Mouse (Mus musculus) liver, embryonic 14.5 days (tissue): ENCODE data around the gene Ajuba. TPM values are rescaled to one million over a fixed set of nuclear protein-coding genes. Genes with fewer than 3 reads are reported as not detected.

ENCODE experiments used
- ATAC-seq: fragments of 200-750 bp; cut with Nextera tagmentation; 2 replicates; pipeline ENCODE4 v1.8.0; 2017; ENCODE audit warnings: moderate number of reproducible peaks, mild to moderate bottlenecking, moderate library complexity; ENCODE audit not compliant: insufficient read depth
- DNase-seq, 3 experiments: peaks; one replicate each; pipeline ENCODE4 v3.0.0-alpha.2; 2012 to 2013; ENCODE audit warnings: low read depth in 3 of 3, low spot score in 3 of 3
- H3K27ac ChIP-seq: fragments of 300-500 bp; sonication (generic); 2 replicates; pipeline ENCODE4 v1.5.1; 2014; ENCODE audit warnings: moderate library complexity, mild to moderate bottlenecking, control low read depth, inconsistent platforms
- H3K27me3 ChIP-seq: fragments of 300-500 bp; sonication (generic); 2 replicates; pipeline ENCODE4 v1.6.1; 2014; ENCODE audit warnings: mild to moderate bottlenecking, low read length, moderate library complexity; ENCODE audit not compliant: control insufficient read depth, insufficient read depth
- H3K36me3 ChIP-seq: fragments of 300-500 bp; sonication (generic); replicated peaks from 2 replicates; pipeline ENCODE4 v1.6.1; 2014; ENCODE audit warnings: low read depth; ENCODE audit not compliant: control insufficient read depth, insufficient read depth
- H3K4me1 ChIP-seq, 2 experiments: fragments of 200-500 bp in 1 of 2; fragments of 300-500 bp in 1 of 2; sonication (generic) in 1 of 2; replicated peaks; 2 replicates each; pipeline ENCODE4 v1.6.1; 2012 to 2014; ENCODE audit warnings: antibody characterized with exemption in 1 of 2, inconsistent platforms in 1 of 2, low read length in 1 of 2; ENCODE audit not compliant: control insufficient read depth in 2 of 2, insufficient read depth in 2 of 2
- H3K4me2 ChIP-seq: fragments of 300-500 bp; sonication (generic); 2 replicates; pipeline ENCODE4 v1.6.1; 2014; ENCODE audit warnings: low read depth, mild to moderate bottlenecking, control low read depth, moderate library complexity
- H3K4me3 ChIP-seq, 2 experiments: fragments of 200-500 bp in 1 of 2; fragments of 300-500 bp in 1 of 2; sonication (generic) in 1 of 2; 2 replicates each; pipeline ENCODE4 v1.5.1; 2012 to 2014; ENCODE audit warnings: low read depth in 2 of 2, low read length in 2 of 2, mild to moderate bottlenecking in 2 of 2, control low read depth in 1 of 2, inconsistent platforms in 1 of 2, moderate library complexity in 1 of 2; ENCODE audit not compliant: insufficient read depth in 1 of 2
- H3K9ac ChIP-seq: fragments of 300-500 bp; sonication (generic); replicated peaks from 2 replicates; pipeline ENCODE4 v1.6.1; 2014; ENCODE audit warnings: mild to moderate bottlenecking, control low read depth, moderate library complexity
- H3K9me3 ChIP-seq: fragments of 300-500 bp; sonication (generic); 2 replicates; pipeline ENCODE4 v1.6.1; 2016; ENCODE audit warnings: low read length, mixed read lengths; ENCODE audit not compliant: control insufficient read depth
- CTCF ChIP-seq: IDR thresholded peaks from 2 replicates; pipeline ENCODE4 v1.5.1; 2016; ENCODE audit warnings: antibody characterized with exemption, low read depth, control low read depth
- EP300 ChIP-seq: IDR thresholded peaks from 2 replicates; pipeline ENCODE4 v1.6.1; 2016; ENCODE audit warnings: antibody characterized with exemption, low read depth
- WGBS: fragments of 180-500 bp; shearing (Covaris S2); extraction: QIAGEN DNeasy Blood & Tissue Kit; methylation state at CpG from one replicate; pipeline ENCODE4 v1.1.7; 2014; ENCODE audit not compliant: insufficient replicate concordance; 5-methylcytosine and 5-hydroxymethylcytosine counted together
- polyA plus RNA-seq, 2 experiments: library from polyadenylated mRNA; depleted of rRNA in 1 of 2; stranded (reverse) in 1 of 2; unstranded in 1 of 2; fragments of >200 nt; fragmentation: Nextera tagmentation in 1 of 2; extraction: Ambion mirVana in 1 of 2; gene quantifications; 2 replicates each; pipeline versions ENCODE4 v1.2.1 to v1.2.3; 2012 to 2014

The Ajuba gene
- polyA plus RNA-seq, 2 experiments = 1.0 to 3.7 TPM

- peak; percentile 23; the same call in 1 of the 2 replicates for ATAC-seq
- DNase-seq = no peak
- Histone ChIP-seq H3K4me2 (peak overlapping the region; percentile 28), H3K4me1 (peaks cover 4 to 18% of the 10 kb centered on the region in 2 experiments; a peak in 3 of 4 replicates), H3K27me3 (peaks cover 48% of the 10 kb centered on the region), H3K36me3 (no peaks in the 10 kb centered on the region), H3K27ac (no peak overlapping the region), H3K9ac (no peak overlapping the region), H3K9me3 (no peaks in the 10 kb centered on the region), H3K4me3 (no peak overlapping the region)
- TF ChIP-seq EP300 = no peak
- no peak for TF ChIP-seq CTCF
- WGBS = 31% methylated on average over 14 of the region's 14 CpGs
Observed at GRCm38 (mm10) chr14:54572790-54573736, 4.3 kb downstream of the Ajuba start.

GRCm38 (mm10) chr14:54572122-54572521 is 5.2 kb downstream of the Ajuba start:
- H3K27ac ChIP-seq = no peak overlapping the region
- no peaks in the 10 kb centered on the region for H3K36me3 ChIP-seq
- TF ChIP-seq EP300 (no peak), CTCF (no peak)
- no peaks in the 10 kb centered on the region for H3K9me3 ChIP-seq
- H3K4me3 ChIP-seq = no peak overlapping the region
- H3K9ac ChIP-seq = no peak overlapping the region
- DNase-seq (no peak), ATAC-seq (no peak)
- peaks cover 39% of the 10 kb centered on the region for H3K27me3 ChIP-seq
- WGBS = 70% methylated on average over 4 of the region's 4 CpGs
- no peak overlapping the region for H3K4me2 ChIP-seq
- H3K4me1 ChIP-seq = peaks cover 4 to 16% of the 10 kb centered on the region in 2 experiments; a peak in 3 of 4 replicates

GRCm38 (mm10) chr14:54569451-54570392 is 7.6 kb downstream of the Ajuba start:
- WGBS = 69% methylated on average over 17 of the region's 17 CpGs
- no peak overlapping the region for H3K4me2 ChIP-seq
- peaks cover 15% of the 10 kb centered on the region for H3K27me3 ChIP-seq
- no peak overlapping the region for H3K27ac ChIP-seq
- H3K9ac ChIP-seq = no peak overlapping the region
- peaks cover 4 to 16% of the 10 kb centered on the region in 2 experiments; a peak in 3 of 4 replicates for H3K4me1 ChIP-seq
- DNase-seq (no peak), ATAC-seq (0 out of 2 replicates have a peak, but pooled peaks have one; percentile 4)
- no peak for TF ChIP-seq CTCF
- no peak for TF ChIP-seq EP300
- H3K36me3 ChIP-seq = no peaks in the 10 kb centered on the region
- H3K9me3 ChIP-seq = no peaks in the 10 kb centered on the region
- H3K4me3 ChIP-seq = no peak overlapping the region

GRCm38 (mm10) chr14:54568694-54569414 is 8.5 kb downstream of the Ajuba start:
- no peak for TF ChIP-seq EP300
- TF ChIP-seq CTCF = peak; percentile 87
- peaks cover 3 to 13% of the 10 kb centered on the region in 2 experiments; a peak in 3 of 4 replicates for H3K4me1 ChIP-seq
- H3K9ac ChIP-seq = no peak overlapping the region
- DNase-seq (peak in 2 of 3 experiments; percentile 49 to 55), ATAC-seq (no peak)
- no peaks in the 10 kb centered on the region for H3K36me3 ChIP-seq
- no peak overlapping the region for H3K4me3 ChIP-seq
- H3K27ac ChIP-seq = no peak overlapping the region
- H3K9me3 ChIP-seq = no peaks in the 10 kb centered on the region
- WGBS = 62% methylated on average over 15 of the region's 15 CpGs
- peaks cover 6% of the 10 kb centered on the region for H3K27me3 ChIP-seq
- no peak overlapping the region for H3K4me2 ChIP-seq
